Mouse (Mus musculus): ENCODE results near the gene Commd2. TPM values are rescaled to one million over a fixed set of nuclear protein-coding genes. Genes with fewer than 3 reads are reported as not detected.

Gene Commd2
- polyA plus RNA-seq, 1 experiment from 2014 or later: 38.3 TPM

DNA sequence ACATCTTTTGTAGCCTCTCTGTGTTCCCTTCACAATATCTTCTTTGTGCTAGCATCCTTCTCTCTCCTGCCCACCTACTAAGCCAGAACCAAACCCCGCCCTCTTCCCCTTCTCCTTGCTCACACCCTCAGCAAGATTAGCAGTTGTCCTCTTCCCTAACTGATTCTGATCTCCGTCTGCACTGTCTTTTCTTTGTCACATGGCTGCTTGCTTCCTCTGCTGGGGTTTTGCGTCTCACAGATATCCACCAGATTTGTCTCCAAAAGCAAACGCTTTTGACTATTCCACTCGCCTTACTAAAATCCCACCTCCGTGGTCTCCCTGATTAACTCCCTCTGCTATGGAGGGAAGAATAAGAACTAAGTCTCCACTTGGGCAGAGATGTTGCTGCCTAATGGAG lies 7.1 kb upstream of the Commd2 start:
- Histone ChIP-seq H3K36me3 (replicated peaks; ENCODE audit: insufficient read depth, low read length) (no peaks in the 10 kb centered on the region), H3K4me3 (ENCODE audit: low read depth, low read length) (no peak overlapping the region), H3K4me1 (ENCODE audit: insufficient read depth) (no peaks in the 10 kb centered on the region), H3K27me3 (ENCODE audit: insufficient read depth, low read length) (no peaks in the 10 kb centered on the region), H3K4me2 (ENCODE audit: low read depth, low read length) (no peak overlapping the region), H3K27ac (ENCODE audit: low read depth) (no peak overlapping the region), H3K9me3 (ENCODE audit: low read length) (no peaks in the 10 kb centered on the region), H3K9ac (replicated peaks) (no peak overlapping the region)
- ATAC-seq (no peak), DNase-seq (no peak)
- WGBS (ENCODE audit: insufficient replicate concordance): 46% methylated on average over 6 of the region's 6 CpGs
- TF ChIP-seq EP300 (IDR thresholded peaks at IDR 0.05; ENCODE audit: low read depth) (no peak), CTCF (IDR thresholded peaks at IDR 0.05; ENCODE audit: low read depth) (no peak)

DNA sequence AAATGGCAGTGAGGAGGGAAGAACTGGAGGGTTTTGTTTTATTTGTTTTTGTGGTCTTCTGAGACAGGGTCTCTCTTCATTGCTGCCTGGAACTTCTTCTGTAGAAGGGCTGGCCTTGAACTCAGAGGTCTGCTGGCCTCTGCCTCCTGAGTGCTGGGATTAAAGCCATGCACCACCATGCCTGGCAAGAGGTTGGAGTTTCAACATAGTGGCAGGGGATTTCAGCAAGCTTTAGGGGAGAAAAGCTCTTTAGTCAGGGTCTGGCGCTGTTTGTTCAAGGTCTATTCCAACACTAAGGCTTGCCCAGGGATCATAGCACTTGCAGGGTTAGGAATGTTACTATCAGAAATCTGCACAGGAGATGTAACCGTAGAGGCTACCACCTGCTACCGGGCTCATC lies 2.1 kb upstream of the Commd2 start:
- Histone ChIP-seq H3K4me1 (ENCODE audit: insufficient read depth) (peaks cover 2% of the 10 kb centered on the region; the same call in 1 of the 2 replicates), H3K4me3 (ENCODE audit: low read depth, low read length) (no peak overlapping the region), H3K9me3 (ENCODE audit: low read length) (no peaks in the 10 kb centered on the region), H3K36me3 (replicated peaks; ENCODE audit: insufficient read depth, low read length) (no peaks in the 10 kb centered on the region), H3K4me2 (ENCODE audit: low read depth, low read length) (no peak overlapping the region), H3K9ac (replicated peaks) (no peak overlapping the region), H3K27ac (ENCODE audit: low read depth) (no peak overlapping the region), H3K27me3 (ENCODE audit: insufficient read depth, low read length) (no peaks in the 10 kb centered on the region)
- ATAC-seq (no peak), DNase-seq (no peak)
- TF ChIP-seq EP300 (IDR thresholded peaks at IDR 0.05; ENCODE audit: low read depth): no peak
- no peak for TF ChIP-seq CTCF (IDR thresholded peaks at IDR 0.05; ENCODE audit: low read depth)
- WGBS (ENCODE audit: insufficient replicate concordance): 70% methylated on average over 3 of the region's 3 CpGs

DNA sequence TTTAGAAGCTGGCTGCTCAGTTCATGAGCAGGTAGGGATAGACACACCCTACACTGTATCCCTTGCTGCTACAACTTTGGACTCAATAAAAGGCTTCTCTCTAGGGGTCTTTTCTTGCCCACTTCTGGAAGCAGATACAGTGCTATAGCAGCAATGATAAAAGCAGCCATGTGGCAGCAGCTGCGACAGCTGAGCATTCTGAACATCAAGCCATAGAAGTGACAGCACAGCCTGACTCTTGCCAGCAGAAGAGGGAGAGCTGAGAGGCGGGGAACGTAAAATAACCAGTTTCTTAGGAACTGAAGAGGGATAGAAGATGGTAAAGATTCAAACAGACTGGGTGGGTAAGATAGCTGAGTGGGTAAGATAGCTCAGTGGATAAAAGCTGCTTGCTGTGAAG lies 970 bp upstream of the Commd2 start:
- WGBS (ENCODE audit: insufficient replicate concordance): 77% methylated on average over 3 of the region's 3 CpGs
- no peak for ATAC-seq

DNA sequence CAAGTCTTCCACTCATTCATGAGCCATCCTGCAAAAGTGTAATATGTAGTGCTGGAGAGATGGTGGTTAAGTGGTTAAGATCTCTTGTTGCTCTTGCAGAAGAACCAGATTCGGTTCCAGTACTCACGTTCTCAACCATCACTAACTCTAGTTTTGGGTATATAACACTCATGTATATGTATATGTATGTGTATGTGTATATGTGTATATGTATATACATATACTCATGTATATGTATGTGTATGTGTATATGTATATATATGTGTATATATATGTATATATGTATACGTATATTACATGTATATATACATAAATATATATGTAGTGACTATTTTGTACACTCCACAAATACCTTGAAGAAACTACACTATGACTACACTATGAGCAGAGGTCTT lies 347 bp upstream of the Commd2 start:
- Histone ChIP-seq H3K27me3 (ENCODE audit: insufficient read depth, low read length) (no peaks in the 10 kb centered on the region), H3K9me3 (ENCODE audit: low read length) (no peaks in the 10 kb centered on the region), H3K36me3 (replicated peaks; ENCODE audit: insufficient read depth, low read length) (no peaks in the 10 kb centered on the region), H3K4me2 (ENCODE audit: low read depth, low read length) (peak overlapping the region; percentile 75), H3K27ac (ENCODE audit: low read depth) (no peak overlapping the region), H3K4me1 (ENCODE audit: insufficient read depth) (peaks cover 2% of the 10 kb centered on the region; the same call in 1 of the 2 replicates), H3K9ac (replicated peaks) (peak overlapping the region; percentile 88), H3K4me3 (ENCODE audit: low read depth, low read length) (peak overlapping the region; percentile 87)
- ATAC-seq: 0 out of 2 replicates have a peak, but pooled peaks have one; percentile 4
- TF ChIP-seq EP300 (IDR thresholded peaks at IDR 0.05; ENCODE audit: low read depth) (no peak), CTCF (IDR thresholded peaks at IDR 0.05; ENCODE audit: low read depth) (no peak)
- WGBS (ENCODE audit: insufficient replicate concordance): 63% methylated on average over 3 of the region's 3 CpGs
- no peak for DNase-seq

More for the DNA sequence above, 970 bp upstream of the Commd2 start:
- H3K4me1 ChIP-seq (ENCODE audit: insufficient read depth): peaks cover 2% of the 10 kb centered on the region; the same call in 1 of the 2 replicates
- H3K9ac ChIP-seq (replicated peaks): no peak overlapping the region
- H3K27ac ChIP-seq (ENCODE audit: low read depth): no peak overlapping the region
- no peak overlapping the region for H3K4me3 ChIP-seq (ENCODE audit: low read depth, low read length)
- H3K36me3 ChIP-seq (replicated peaks; ENCODE audit: insufficient read depth, low read length): no peaks in the 10 kb centered on the region
- no peaks in the 10 kb centered on the region for H3K27me3 ChIP-seq (ENCODE audit: insufficient read depth, low read length)
- no peak for DNase-seq
- no peaks in the 10 kb centered on the region for H3K9me3 ChIP-seq (ENCODE audit: low read length)
- no peak for TF ChIP-seq EP300 (IDR thresholded peaks at IDR 0.05; ENCODE audit: low read depth)
- no peak overlapping the region for H3K4me2 ChIP-seq (ENCODE audit: low read depth, low read length)

DNA sequence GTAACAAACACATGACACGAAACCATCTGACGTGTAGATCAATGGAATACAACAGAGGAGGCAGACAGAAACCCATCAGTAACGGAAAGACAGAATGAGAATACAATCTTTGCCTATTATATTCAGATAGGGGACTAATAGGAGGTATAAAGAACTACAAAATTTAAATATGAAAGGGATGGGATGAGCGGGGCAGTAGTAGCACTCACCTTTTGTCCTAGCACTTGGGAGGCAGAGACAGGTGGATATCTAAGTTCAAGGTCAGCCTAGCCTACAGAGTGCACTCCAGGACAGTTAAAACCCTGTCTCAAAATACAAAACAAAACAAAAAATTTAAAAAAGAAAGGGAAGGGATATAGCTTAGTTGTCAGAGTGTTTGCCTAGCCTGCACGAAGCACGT lies 8.3 kb downstream of the Commd2 start:
- H3K36me3 ChIP-seq (replicated peaks; ENCODE audit: insufficient read depth, low read length): peaks cover 11% of the 10 kb centered on the region; the same call in 1 of the 2 replicates
- H3K9me3 ChIP-seq (ENCODE audit: low read length): no peaks in the 10 kb centered on the region
- no peaks in the 10 kb centered on the region for H3K4me1 ChIP-seq (ENCODE audit: insufficient read depth)
- no peak for TF ChIP-seq EP300 (IDR thresholded peaks at IDR 0.05; ENCODE audit: low read depth)
- TF ChIP-seq CTCF (IDR thresholded peaks at IDR 0.05; ENCODE audit: low read depth): no peak
- 85% methylated on average over 6 of the region's 6 CpGs for WGBS (ENCODE audit: insufficient replicate concordance)
- no peak overlapping the region for H3K9ac ChIP-seq (replicated peaks)
- DNase-seq: no peak
- H3K27ac ChIP-seq (ENCODE audit: low read depth): no peak overlapping the region
- no peak overlapping the region for H3K4me3 ChIP-seq (ENCODE audit: low read depth, low read length)
- H3K27me3 ChIP-seq (ENCODE audit: insufficient read depth, low read length): no peaks in the 10 kb centered on the region
- ATAC-seq: no peak
- no peak overlapping the region for H3K4me2 ChIP-seq (ENCODE audit: low read depth, low read length)

DNA sequence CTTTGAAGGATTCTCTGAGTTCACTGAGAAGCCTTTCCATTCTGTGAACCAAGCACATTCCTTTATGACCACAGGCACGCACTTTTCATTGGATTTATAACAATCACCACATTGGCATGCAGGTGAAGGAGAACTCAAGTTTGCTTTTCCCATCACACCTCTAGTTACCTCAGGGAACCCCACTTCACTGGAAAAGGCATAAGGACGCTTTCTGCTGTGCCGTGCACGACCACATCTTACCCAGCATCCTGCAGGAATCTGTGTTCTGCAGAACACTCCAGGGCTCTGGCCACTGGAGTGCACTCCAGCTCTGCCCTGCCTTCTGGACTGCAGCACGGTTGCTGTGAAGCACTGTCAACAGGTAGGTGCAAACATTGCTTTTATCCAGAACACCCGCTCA lies 13.9 kb downstream of the Commd2 start:
- Histone ChIP-seq H3K4me1 (ENCODE audit: insufficient read depth) (no peaks in the 10 kb centered on the region), H3K36me3 (replicated peaks; ENCODE audit: insufficient read depth, low read length) (no peaks in the 10 kb centered on the region), H3K27ac (ENCODE audit: low read depth) (no peak overlapping the region), H3K9me3 (ENCODE audit: low read length) (no peaks in the 10 kb centered on the region), H3K4me3 (ENCODE audit: low read depth, low read length) (no peak overlapping the region), H3K9ac (replicated peaks) (no peak overlapping the region), H3K4me2 (ENCODE audit: low read depth, low read length) (no peak overlapping the region), H3K27me3 (ENCODE audit: insufficient read depth, low read length) (no peaks in the 10 kb centered on the region)
- WGBS (ENCODE audit: insufficient replicate concordance): 59% methylated on average over 6 of the region's 6 CpGs
- ATAC-seq (no peak), DNase-seq (no peak)
- no peak for TF ChIP-seq CTCF (IDR thresholded peaks at IDR 0.05; ENCODE audit: low read depth)
- no peak for TF ChIP-seq EP300 (IDR thresholded peaks at IDR 0.05; ENCODE audit: low read depth)

All from liver, postnatal 0 days (tissue).